Mouse (Mus musculus) right cerebral cortex, postnatal 10 days (tissue): ENCODE results near the gene Btn2a2.
A peak's percentile ranks its signal among the peaks of the same experiment; 100 is the strongest.

Source experiments
- DNase-seq, 2 experiments: peaks; one replicate each; pipeline ENCODE4 v3.0.0; 2021; ENCODE audit warnings: low spot score in 2 of 2

The Btn2a2 gene

GRCm38 (mm10) chr13:23497656-23498321 is 9.1 kb upstream of the Btn2a2 start:
- DNase-seq = peak in 1 of 2 experiments; percentile 43

GRCm38 (mm10) chr13:23495526-23495925 is 6.9 kb upstream of the Btn2a2 start:
- no peak for DNase-seq

- DNase-seq = no peak
These were observed 3.3 kb upstream of the Btn2a2 start for GRCm38 (mm10) chr13:23491990-23492389.

DNA sequence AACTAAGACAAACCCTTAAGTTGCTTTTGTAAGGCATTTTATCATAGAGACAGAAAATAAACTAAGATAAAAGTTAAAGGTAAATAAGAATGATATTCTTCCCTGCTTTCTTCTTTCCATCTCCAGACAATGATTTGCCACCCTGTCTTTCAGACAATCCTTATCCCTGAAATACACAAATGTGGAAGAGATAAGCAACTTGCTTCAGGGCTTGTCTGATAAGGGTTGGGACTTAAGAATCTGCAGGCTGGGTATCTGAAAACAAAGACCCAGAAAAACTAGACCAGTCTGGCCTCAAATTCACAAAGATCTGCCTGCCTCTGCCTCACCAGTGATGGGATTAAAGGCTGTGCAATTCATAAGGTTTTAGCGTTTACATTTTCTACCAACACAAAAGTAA is 2.6 kb upstream of the Btn2a2 start:
- DNase-seq = no peak

DNA sequence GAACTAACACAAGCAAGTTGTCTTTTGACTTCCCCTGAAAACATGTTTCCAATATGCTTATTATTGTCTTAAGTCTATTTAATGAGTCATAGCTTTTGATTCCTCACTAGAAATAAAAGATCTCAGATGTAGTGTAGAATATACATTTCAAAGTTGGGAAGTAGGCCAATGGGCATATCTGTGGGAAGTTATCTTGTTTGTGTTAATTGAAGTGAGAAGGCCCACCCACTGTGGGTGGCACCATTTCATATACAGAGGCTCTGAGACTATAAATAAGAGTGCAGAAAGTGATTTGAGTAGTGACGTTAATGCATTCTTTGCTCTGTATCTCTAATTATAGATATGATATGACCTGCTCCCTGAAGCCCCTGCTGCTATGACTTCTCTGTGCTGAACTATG is 2.2 kb upstream of the Btn2a2 start:
- DNase-seq = no peak

DNA sequence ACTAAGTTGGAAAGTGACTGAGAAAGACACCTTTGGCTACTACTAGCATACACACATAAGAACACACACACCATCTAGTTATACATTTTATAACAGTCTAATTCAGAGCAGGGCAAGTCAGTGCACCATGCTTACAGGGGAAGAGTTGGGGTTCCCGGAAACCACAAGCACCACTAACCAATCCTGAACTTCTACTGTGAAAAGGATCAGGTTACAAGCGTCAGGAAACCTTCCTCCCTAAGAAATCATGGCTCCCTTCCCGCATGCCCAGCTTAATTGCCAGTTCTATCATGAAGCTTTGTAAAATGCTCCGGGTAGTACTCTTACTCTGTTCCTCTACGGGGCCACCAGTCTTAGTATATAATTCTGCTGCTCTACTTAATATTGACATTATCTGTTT is 3.4 kb downstream of the Btn2a2 start:
- no peak for DNase-seq

- DNase-seq = no peak
These were observed 5.5 kb downstream of the Btn2a2 start for GRCm38 (mm10) chr13:23483153-23483552.

GRCm38 (mm10) chr13:23475658-23476057 is 13.0 kb downstream of the Btn2a2 start:
- DNase-seq = no peak

- peak; percentile 70 to 81 for DNase-seq
These were observed 21.7 kb downstream of the Btn2a2 start for GRCm38 (mm10) chr13:23466911-23467310.

DNA sequence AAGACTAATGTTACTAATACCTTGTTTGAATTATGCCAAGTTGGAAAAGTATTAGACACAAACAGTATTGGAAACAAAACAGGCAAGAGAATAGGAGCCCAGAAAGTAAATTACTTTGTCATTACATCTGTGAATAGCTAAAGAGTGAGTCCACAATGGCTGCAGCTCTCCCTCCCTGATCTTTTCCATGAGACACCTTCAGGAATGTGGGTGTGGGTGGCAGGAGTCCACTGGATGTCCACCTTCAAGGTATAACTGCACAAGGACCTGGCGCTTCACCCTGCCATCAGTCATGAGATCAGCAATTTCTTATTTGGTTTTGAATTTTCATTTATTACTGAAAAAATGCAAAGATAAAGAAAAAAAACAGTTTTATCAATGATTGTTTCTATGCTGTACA is 22.4 kb downstream of the Btn2a2 start:
- no peak for DNase-seq

GRCm38 (mm10) chr13:23465600-23466109 is 23.0 kb downstream of the Btn2a2 start, which contains the start of gene Btn1a1:
Btn1a1 (minus strand) TSS chr13:23465901.
- no peak for DNase-seq

DNA sequence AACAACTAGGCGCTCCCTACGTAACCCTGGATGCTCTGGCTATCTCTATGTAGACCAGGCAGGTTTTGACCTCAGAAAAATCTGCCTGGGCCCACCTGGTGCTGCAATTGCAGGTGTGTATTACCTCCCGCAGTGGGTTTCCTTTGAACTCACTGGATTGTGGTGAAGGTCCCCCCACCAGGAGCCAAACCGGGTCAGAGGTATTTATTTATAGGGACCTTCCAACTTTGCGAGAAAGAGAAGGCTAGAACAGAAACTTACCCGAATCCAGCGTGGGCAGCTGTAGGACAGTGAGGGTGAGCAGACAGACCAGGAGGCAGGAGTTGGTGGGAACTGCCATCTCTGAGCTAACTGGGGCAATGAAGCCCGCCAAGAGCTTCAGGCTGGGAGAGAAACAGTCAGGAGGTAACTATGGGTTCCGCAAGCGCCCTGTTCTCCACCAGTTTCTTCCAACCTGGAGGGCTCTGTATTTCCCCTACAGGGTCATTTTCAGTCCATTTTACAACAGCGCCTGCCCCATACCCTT is 23.8 kb downstream of the Btn2a2 start:
- DNase-seq = no peak

DNA sequence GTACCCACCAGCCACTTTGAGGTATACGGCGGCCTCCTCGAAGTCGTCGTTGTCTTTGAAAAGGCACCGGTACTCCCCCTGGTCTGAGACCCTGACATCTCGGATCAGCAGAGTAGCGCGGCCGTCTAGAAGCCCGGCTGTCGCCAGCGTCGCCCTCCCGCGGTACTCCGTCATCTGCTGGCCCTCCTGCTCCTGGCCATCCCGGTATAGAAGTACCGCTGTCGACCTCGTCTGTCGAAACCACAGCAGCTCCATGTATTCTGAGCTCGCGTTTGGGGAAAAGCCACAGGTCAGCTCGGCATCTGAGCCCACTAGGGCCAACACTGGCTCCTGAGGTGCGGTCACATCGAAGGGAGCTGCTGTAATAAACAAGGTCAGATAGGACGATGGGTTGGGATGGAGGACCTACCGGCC is 24.4 kb downstream of the Btn2a2 start:
- DNase-seq = peak; percentile 35 to 43

GRCm38 (mm10) chr13:23463381-23464223 is 25.1 kb downstream of the Btn2a2 start:
- peak; percentile 82 to 90 for DNase-seq

DNA sequence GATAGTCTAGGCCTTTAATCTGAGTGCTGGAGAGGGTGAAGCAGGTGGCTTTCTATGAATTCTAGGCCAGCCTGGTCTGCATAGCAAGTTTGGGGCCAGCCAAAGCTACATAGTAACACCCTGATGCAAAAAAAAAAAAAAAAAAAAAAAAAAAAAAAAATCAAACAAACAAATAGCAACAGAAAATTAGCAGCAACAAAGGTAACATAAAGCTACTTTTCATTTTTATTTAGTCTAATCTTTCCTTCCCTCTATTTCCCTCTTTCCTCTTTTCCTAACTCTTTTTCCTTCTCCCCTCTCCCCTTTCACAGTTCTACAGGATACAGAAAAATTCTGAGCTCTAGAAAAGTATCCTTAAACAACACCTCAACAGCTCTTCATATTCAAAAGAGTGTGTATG is 26.0 kb downstream of the Btn2a2 start:
- DNase-seq = no peak

- no peak for DNase-seq
These were observed 26.6 kb downstream of the Btn2a2 start for GRCm38 (mm10) chr13:23462063-23462462.

DNA sequence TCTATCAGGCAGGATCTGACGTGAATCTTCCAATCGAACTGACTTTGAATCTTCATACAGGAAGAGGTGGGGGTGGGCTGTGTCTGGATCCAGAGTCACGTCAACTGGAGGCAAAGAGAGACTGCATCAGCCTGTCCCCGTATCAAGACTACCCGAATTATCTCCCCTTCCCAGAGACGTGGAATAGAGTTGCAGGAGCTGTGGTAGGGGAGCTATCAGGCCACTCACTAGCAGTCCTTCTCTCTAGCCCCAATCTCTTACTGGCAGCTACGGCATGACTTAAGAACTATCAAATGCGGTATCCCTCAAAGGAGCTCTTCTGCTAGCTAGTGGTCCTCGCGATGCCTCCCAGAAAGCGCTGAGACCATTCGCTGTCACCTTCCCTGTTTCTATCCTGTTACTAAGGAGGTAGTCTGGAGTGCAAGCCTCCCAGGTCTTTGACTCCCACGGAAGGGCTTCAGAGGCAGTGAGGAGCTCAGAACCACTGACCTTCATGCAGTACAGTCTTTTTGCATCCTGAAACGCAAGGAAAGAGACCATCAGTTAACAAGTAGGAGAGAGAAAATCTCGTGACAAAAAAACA is 29.3 kb downstream of the Btn2a2 start:
- DNase-seq = no peak

DNA sequence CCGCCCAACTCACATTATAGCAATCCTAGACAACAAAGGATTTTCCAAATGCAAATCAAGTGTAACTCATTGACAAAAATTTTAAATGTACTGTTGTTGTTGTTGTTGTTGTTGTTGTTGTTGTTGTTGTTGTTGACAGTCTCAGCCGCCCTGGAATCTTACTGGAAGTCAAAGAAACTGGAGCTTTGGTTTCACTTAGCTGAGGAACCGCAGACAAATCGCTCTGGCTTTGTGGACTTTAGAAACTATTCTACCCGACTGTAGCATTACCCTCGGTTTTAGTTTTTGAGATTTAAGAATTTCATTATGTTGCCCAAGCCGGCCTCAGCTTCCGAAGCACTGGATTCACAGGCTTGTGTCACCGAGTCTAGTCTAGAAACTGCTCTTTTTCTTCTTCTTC is 34.7 kb downstream of the Btn2a2 start:
- DNase-seq = no peak

GRCm38 (mm10) chr13:23453362-23453862 is 35.2 kb downstream of the Btn2a2 start:
- peak; percentile 70 to 72 for DNase-seq

DNA sequence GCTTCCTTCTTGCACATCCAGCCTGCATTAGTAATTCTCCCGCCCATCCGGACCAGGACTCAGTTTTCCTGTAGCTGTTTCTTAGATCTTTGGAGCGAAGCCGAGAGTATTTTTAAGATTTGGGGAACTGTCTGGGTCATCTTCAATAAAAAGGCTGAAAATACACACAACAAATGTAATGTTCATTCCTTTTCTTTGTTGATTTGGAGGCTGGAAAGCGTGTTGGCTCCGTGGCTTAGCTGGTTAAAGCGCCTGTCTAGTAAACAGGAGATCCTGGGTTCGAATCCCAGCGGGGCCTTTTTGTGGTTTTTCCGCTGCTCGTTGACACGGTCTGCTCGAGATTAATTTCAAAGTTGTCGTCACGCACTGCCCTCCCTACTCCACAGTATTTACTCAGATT is 38.3 kb downstream of the Btn2a2 start:
- DNase-seq = peak; percentile 88 to 91

GRCm38 (mm10) chr13:23449235-23450095 is 39.2 kb downstream of the Btn2a2 start:
- DNase-seq = peak; percentile 74 to 77
